Mouse (Mus musculus) embryonic facial prominence, embryonic 11.5 days (tissue): ENCODE data around the gene Jph4. TPM values are rescaled to one million over a fixed set of nuclear protein-coding genes. Genes with fewer than 3 reads are reported as not detected.

Source experiments
- polyA plus RNA-seq: library from polyadenylated mRNA; unstranded; fragments of >200 nt; fragmentation: Nextera tagmentation; extraction: Ambion mirVana; gene quantifications from 2 replicates; pipeline ENCODE4 v1.2.1, GENCODE M21; 2014

Jph4 gene
- polyA plus RNA-seq, 1 experiment from 2014 or later, result 1.2 TPM

Other genes starting within 250 kb of the Jph4 start
- gene Homez, start 246.0 kb downstream of the Jph4 start, polyA plus RNA-seq, result 13.7 and 14.5 TPM in 2 replicates
- gene Ppp1r3e, start 239.4 kb downstream of the Jph4 start, polyA plus RNA-seq, result 0.33 and 0.34 TPM in 2 replicates
- 2.7 and 3.6 TPM in 2 replicates for gene Bcl2l2, start 233.6 kb downstream of the Jph4 start, polyA plus RNA-seq
- gene Gm20521, start 233.5 kb downstream of the Jph4 start, polyA plus RNA-seq, result 0.38 TPM in 1 of 2 replicates, not detected in the other
- 149 and 167 TPM in 2 replicates for gene Pabpn1, start 224.4 kb downstream of the Jph4 start, polyA plus RNA-seq
- 36.6 and 38.2 TPM in 2 replicates for gene Slc22a17, start 203.8 kb downstream of the Jph4 start, polyA plus RNA-seq
- 29.0 and 29.9 TPM in 2 replicates for gene Efs, start 190.8 kb downstream of the Jph4 start, polyA plus RNA-seq
- gene Il25, start 184.2 kb downstream of the Jph4 start, polyA plus RNA-seq, result not detected in 2 replicates
- gene Cmtm5, start 180.7 kb downstream of the Jph4 start, polyA plus RNA-seq, result 2.0 and 2.8 TPM in 2 replicates
- 0.91 and 9.2 TPM in 2 replicates for gene Myh6, start 150.0 kb downstream of the Jph4 start, polyA plus RNA-seq
- gene Gm17428, start 140.0 kb downstream of the Jph4 start, polyA plus RNA-seq, result not detected in 2 replicates
- gene Myh7, start 122.3 kb downstream of the Jph4 start, polyA plus RNA-seq, result 4.0 and 13.1 TPM in 2 replicates
- 92.8 and 97.7 TPM in 2 replicates for gene Ngdn, start 101.5 kb downstream of the Jph4 start, polyA plus RNA-seq
- 4.5 and 6.0 TPM in 2 replicates for gene Zfhx2, start 24.6 kb downstream of the Jph4 start, polyA plus RNA-seq
- 19.0 and 19.6 TPM in 2 replicates for gene Thtpa, start 22.2 kb downstream of the Jph4 start, polyA plus RNA-seq
- 8.4 and 13.4 TPM in 2 replicates for gene Ap1g2, start 10.3 kb downstream of the Jph4 start, polyA plus RNA-seq
- 0.52 TPM in 1 of 2 replicates, not detected in the other for gene Dhrs2, start 105.1 kb upstream of the Jph4 start, polyA plus RNA-seq